Mouse (Mus musculus): Measurements from ENCODE around the gene H3f3a. TPM values are rescaled to one million over a fixed set of nuclear protein-coding genes. Genes with fewer than 3 reads are reported as not detected.

Gene H3f3a
- total and polyA plus RNA-seq, 2 experiments from 2014 or later, result 1,334 to 1,977 TPM

GRCm38 (mm10) chr1:180799253-180799652, 14.5 kb downstream of the H3f3a start:
- 86% methylated on average over 5 of the region's 5 CpGs for WGBS
- Histone ChIP-seq H3K4me1 (ENCODE audit: insufficient read depth, low read length) (0 out of 2 replicates have a peak, but pooled peaks cover 2% of the 10 kb centered on the region), H3K4me2 (ENCODE audit: low read depth, low read length) (no peak overlapping the region), H3K9ac (replicated peaks; ENCODE audit: low read length) (no peak overlapping the region), H3K36me3 (ENCODE audit: insufficient read depth, low read length) (peaks cover 11% of the 10 kb centered on the region), H3K27ac (no peak overlapping the region), H3K27me3 (ENCODE audit: insufficient read depth, low read length) (no peaks in the 10 kb centered on the region), H3K4me3 (ENCODE audit: low read length) (no peak overlapping the region), H3K9me3 (ENCODE audit: low read length) (no peaks in the 10 kb centered on the region)
- ATAC-seq (no peak), DNase-seq (ENCODE audit: low spot score) (no peak)
- no peak for TF ChIP-seq CTCF (IDR thresholded peaks at IDR 0.05; ENCODE audit: low read depth)

GRCm38 (mm10) chr1:180798660-180799059, 15.1 kb downstream of the H3f3a start:
- ATAC-seq, result no peak

GRCm38 (mm10) chr1:180794170-180794569, 19.6 kb downstream of the H3f3a start:
- H3K27ac ChIP-seq, result no peak overlapping the region
- peak overlapping the region; percentile 48 for H3K9ac ChIP-seq (replicated peaks; ENCODE audit: low read length)
- H3K4me1 ChIP-seq (ENCODE audit: insufficient read depth, low read length), result peaks cover 11% of the 10 kb centered on the region
- peak; percentile 62 for DNase-seq (ENCODE audit: low spot score)
- WGBS, result under 1% methylated on average over 20 of the region's 21 CpGs
- H3K4me3 ChIP-seq (ENCODE audit: low read length), result peak overlapping the region; percentile 35
- TF ChIP-seq CTCF (IDR thresholded peaks at IDR 0.05; ENCODE audit: low read depth), result peak; percentile 42
- H3K4me2 ChIP-seq (ENCODE audit: low read depth, low read length), result peak overlapping the region; percentile 68
- no peaks in the 10 kb centered on the region for H3K27me3 ChIP-seq (ENCODE audit: insufficient read depth, low read length)
- ATAC-seq, result peak; percentile 90
- H3K9me3 ChIP-seq (ENCODE audit: low read length), result no peaks in the 10 kb centered on the region
- H3K36me3 ChIP-seq (ENCODE audit: insufficient read depth, low read length), result no peaks in the 10 kb centered on the region

More at GRCm38 (mm10) chr1:180798660-180799059, 15.1 kb downstream of the H3f3a start:
- Histone ChIP-seq H3K27ac (no peak overlapping the region), H3K4me1 (ENCODE audit: insufficient read depth, low read length) (peaks cover 8% of the 10 kb centered on the region), H3K27me3 (ENCODE audit: insufficient read depth, low read length) (no peaks in the 10 kb centered on the region), H3K9me3 (ENCODE audit: low read length) (no peaks in the 10 kb centered on the region), H3K4me2 (ENCODE audit: low read depth, low read length) (no peak overlapping the region), H3K36me3 (ENCODE audit: insufficient read depth, low read length) (peaks cover 6% of the 10 kb centered on the region; the same call in 1 of the 2 replicates), H3K9ac (replicated peaks; ENCODE audit: low read length) (no peak overlapping the region), H3K4me3 (ENCODE audit: low read length) (no peak overlapping the region)
- 92% methylated on average over 5 of the region's 5 CpGs for WGBS
- TF ChIP-seq CTCF (IDR thresholded peaks at IDR 0.05; ENCODE audit: low read depth), result no peak
- DNase-seq (ENCODE audit: low spot score), result no peak

GRCm38 (mm10) chr1:180793445-180794117, 20.2 kb downstream of the H3f3a start:
- 0 out of 2 replicates have a peak, but pooled peaks have one; percentile 30 for ATAC-seq

GRCm38 (mm10) chr1:180792814-180793213, 20.9 kb downstream of the H3f3a start:
- no peak overlapping the region for H3K4me2 ChIP-seq (ENCODE audit: low read depth, low read length)
- no peak overlapping the region for H3K9ac ChIP-seq (replicated peaks; ENCODE audit: low read length)
- no peaks in the 10 kb centered on the region for H3K36me3 ChIP-seq (ENCODE audit: insufficient read depth, low read length)
- 59% methylated on average over 4 of the region's 4 CpGs for WGBS
- peaks cover 11% of the 10 kb centered on the region for H3K4me1 ChIP-seq (ENCODE audit: insufficient read depth, low read length)
- H3K27me3 ChIP-seq (ENCODE audit: insufficient read depth, low read length), result no peaks in the 10 kb centered on the region
- H3K4me3 ChIP-seq (ENCODE audit: low read length), result no peak overlapping the region
- peak; percentile 24 for DNase-seq (ENCODE audit: low spot score)
- no peaks in the 10 kb centered on the region for H3K9me3 ChIP-seq (ENCODE audit: low read length)
- no peak for TF ChIP-seq CTCF (IDR thresholded peaks at IDR 0.05; ENCODE audit: low read depth)
- ATAC-seq, result no peak
- 0 out of 2 replicates have a peak overlapping the region, but pooled peaks have one; percentile 41 for H3K27ac ChIP-seq

More at GRCm38 (mm10) chr1:180793445-180794117, 20.2 kb downstream of the H3f3a start:
- Histone ChIP-seq H3K27me3 (ENCODE audit: insufficient read depth, low read length) (no peaks in the 10 kb centered on the region), H3K9ac (replicated peaks; ENCODE audit: low read length) (peak overlapping the region; percentile 48; the same call in 1 of the 2 replicates), H3K4me3 (ENCODE audit: low read length) (peak overlapping the region; percentile 35), H3K4me2 (ENCODE audit: low read depth, low read length) (peak overlapping the region; percentile 68), H3K36me3 (ENCODE audit: insufficient read depth, low read length) (no peaks in the 10 kb centered on the region), H3K27ac (no peak overlapping the region; the same call in 1 of the 2 replicates), H3K4me1 (ENCODE audit: insufficient read depth, low read length) (peaks cover 11% of the 10 kb centered on the region), H3K9me3 (ENCODE audit: low read length) (no peaks in the 10 kb centered on the region)
- WGBS, result 15% methylated on average over 18 of the region's 18 CpGs
- DNase-seq (ENCODE audit: low spot score), result peak; percentile 23
- no peak for TF ChIP-seq CTCF (IDR thresholded peaks at IDR 0.05; ENCODE audit: low read depth)

- H3K4me1 ChIP-seq (ENCODE audit: insufficient read depth, low read length), result peaks cover 11% of the 10 kb centered on the region
- 72% methylated on average over 14 of the region's 14 CpGs for WGBS
- ATAC-seq, result peak; percentile 54
- no peaks in the 10 kb centered on the region for H3K36me3 ChIP-seq (ENCODE audit: insufficient read depth, low read length)
- H3K4me2 ChIP-seq (ENCODE audit: low read depth, low read length), result no peak overlapping the region
- DNase-seq (ENCODE audit: low spot score), result peak; percentile 34
- H3K4me3 ChIP-seq (ENCODE audit: low read length), result no peak overlapping the region
- no peak for TF ChIP-seq CTCF (IDR thresholded peaks at IDR 0.05; ENCODE audit: low read depth)
- H3K27me3 ChIP-seq (ENCODE audit: insufficient read depth, low read length), result no peaks in the 10 kb centered on the region
- no peak overlapping the region for H3K9ac ChIP-seq (replicated peaks; ENCODE audit: low read length)
- H3K9me3 ChIP-seq (ENCODE audit: low read length), result no peaks in the 10 kb centered on the region
- H3K27ac ChIP-seq, result no peak overlapping the region
Measured at GRCm38 (mm10) chr1:180791821-180792480, 21.8 kb downstream of the H3f3a start.
